Mouse (Mus musculus): ENCODE data around the gene Arhgef6. TPM values are rescaled to one million over a fixed set of nuclear protein-coding genes. Genes with fewer than 3 reads are reported as not detected.

The Arhgef6 gene
- total RNA-seq, 2 experiments from 2014 or later: 25.5 to 39.7 TPM

GRCm38 (mm10) chrX:57200397-57200796, 138.1 kb downstream of the Arhgef6 start:
- no peak for DNase-seq (ENCODE audit: low spot score in 2 of 2)

GRCm38 (mm10) chrX:57198036-57198435, 140.5 kb downstream of the Arhgef6 start:
- no peak for DNase-seq (ENCODE audit: low spot score in 2 of 2)

- DNase-seq (ENCODE audit: low spot score in 2 of 2): no peak
Observed at GRCm38 (mm10) chrX:57196319-57196718, 142.2 kb downstream of the Arhgef6 start.

GRCm38 (mm10) chrX:57189335-57189734, 149.2 kb downstream of the Arhgef6 start:
- no peak for DNase-seq (ENCODE audit: low spot score in 2 of 2)

- no peak for DNase-seq (ENCODE audit: low spot score in 2 of 2)
Observed at GRCm38 (mm10) chrX:57187301-57187700, 151.2 kb downstream of the Arhgef6 start.

- no peak for DNase-seq (ENCODE audit: low spot score in 2 of 2)
Observed at GRCm38 (mm10) chrX:57183359-57183758, 155.2 kb downstream of the Arhgef6 start.

- DNase-seq (ENCODE audit: low spot score in 2 of 2): no peak
Observed at GRCm38 (mm10) chrX:57182470-57182869, 156.1 kb downstream of the Arhgef6 start.

Other genes with a start within 250 kb of the Arhgef6 start
- not detected for gene Cd40lg, start 126.6 kb downstream of the Arhgef6 start, total RNA-seq (2021)
- 10 to 100 TPM; 24.4 to 32.4 TPM for gene Rbmx, start 54.3 kb upstream of the Arhgef6 start, total RNA-seq (2021)
- not detected for gene Gm364, start 70.4 kb upstream of the Arhgef6 start, total RNA-seq (2021)
- gene Gpr101, start 165.0 kb upstream of the Arhgef6 start, total RNA-seq (2021): not detected